Mouse (Mus musculus) hindbrain, embryonic 10.5 days (tissue): ENCODE measurements around the gene Csn1s2a. TPM values are rescaled to one million over a fixed set of nuclear protein-coding genes. Genes with fewer than 3 reads are reported as not detected.
"Not testable (repeated sequence)": the region's sequence is repeated elsewhere in the genome, so short reads cannot be mapped to it uniquely, and the experiment has no call there.

ENCODE experiments used
- DNase-seq: peaks from one replicate; pipeline ENCODE4 v3.0.0-alpha.2; 2017; ENCODE audit warnings: low spot score
- H3K27ac ChIP-seq: fragments of 300-500 bp; sonication (generic); 2 replicates; pipeline ENCODE4 v1.5.1; 2016; ENCODE audit warnings: mild to moderate bottlenecking, moderate library complexity
- H3K27me3 ChIP-seq: fragments of 300-500 bp; sonication (generic); 2 replicates; pipeline ENCODE4 v1.6.1; 2016; ENCODE audit warnings: mild to moderate bottlenecking; ENCODE audit not compliant: poor library complexity, insufficient read depth, severe bottlenecking
- H3K36me3 ChIP-seq: fragments of 300-500 bp; sonication (generic); 2 replicates; pipeline ENCODE4 v1.6.1; 2016; ENCODE audit warnings: mild to moderate bottlenecking, moderate library complexity
- H3K4me1 ChIP-seq: fragments of 300-500 bp; sonication (generic); replicated peaks from 2 replicates; pipeline ENCODE4 v1.6.1; 2016; ENCODE audit warnings: mild to moderate bottlenecking
- H3K4me3 ChIP-seq: fragments of 300-500 bp; sonication (generic); 2 replicates; pipeline ENCODE4 v1.5.1; 2016; ENCODE audit warnings: mild to moderate bottlenecking, moderate library complexity
- H3K9me3 ChIP-seq: fragments of 300-500 bp; sonication (generic); 2 replicates; pipeline ENCODE4 v1.6.1; 2016; ENCODE audit warnings: mild to moderate bottlenecking, moderate library complexity
- WGBS: fragments of 180-500 bp; shearing (Covaris S2); methylation state at CpG from one replicate; pipeline ENCODE4 v1.1.7; 2016; 5-methylcytosine and 5-hydroxymethylcytosine counted together
- polyA plus RNA-seq: library from polyadenylated mRNA; unstranded; fragments of >200 nt; fragmentation: Nextera tagmentation; extraction: Ambion mirVana; gene quantifications from 2 replicates; pipeline ENCODE4 v1.2.1, GENCODE M21; 2016

Csn1s2a gene
- not detected in 2 replicates for polyA plus RNA-seq

GRCm38 (mm10) chr5:87774267-87774666 is at the start of gene Csn1s2a:
Gene Csn1s2a (plus strand): TSS chr5:87774567.
- Histone ChIP-seq H3K4me3 (no peak within 1 kb of the TSS), H3K27me3 (no peaks in the 10 kb centered on the region), H3K9me3 (no peaks in the 10 kb centered on the region), H3K27ac (no peak within 1 kb of the TSS), H3K4me1 (no peaks in the 10 kb centered on the region), H3K36me3 (no peaks in the 10 kb centered on the region)
- no peak for DNase-seq
- WGBS, result 89% methylated on average over 1 of the region's 1 CpGs

- Histone ChIP-seq H3K36me3 (no peaks in the 10 kb centered on the region), H3K4me1 (no peaks in the 10 kb centered on the region), H3K27ac (no peak overlapping the region), H3K9me3 (no peaks in the 10 kb centered on the region), H3K4me3 (no peak overlapping the region), H3K27me3 (no peaks in the 10 kb centered on the region)
- DNase-seq, result no peak
Measured at GRCm38 (mm10) chr5:87734821-87735220, 39.5 kb upstream of the Csn1s2a start.

GRCm38 (mm10) chr5:87753471-87753870 is 20.9 kb upstream of the Csn1s2a start:
- no peaks in the 10 kb centered on the region for H3K4me1 ChIP-seq
- no peak overlapping the region for H3K4me3 ChIP-seq
- 67% methylated on average over 1 of the region's 1 CpGs for WGBS
- no peaks in the 10 kb centered on the region for H3K36me3 ChIP-seq
- no peak for DNase-seq
- no peaks in the 10 kb centered on the region for H3K27me3 ChIP-seq
- no peaks in the 10 kb centered on the region for H3K9me3 ChIP-seq
- no peak overlapping the region for H3K27ac ChIP-seq

- Histone ChIP-seq H3K9me3 (no peaks in the 10 kb centered on the region), H3K36me3 (no peaks in the 10 kb centered on the region), H3K4me3 (no peak overlapping the region), H3K4me1 (no peaks in the 10 kb centered on the region), H3K27me3 (no peaks in the 10 kb centered on the region), H3K27ac (no peak overlapping the region)
- 90% methylated on average over 3 of the region's 3 CpGs for WGBS
- no peak for DNase-seq
Measured at GRCm38 (mm10) chr5:87764546-87764945, 9.8 kb upstream of the Csn1s2a start.

- WGBS, result 31% methylated on average over 2 of the region's 2 CpGs
- not testable (repeated sequence) for H3K4me3 ChIP-seq, H3K36me3 ChIP-seq, H3K4me1 ChIP-seq, H3K27ac ChIP-seq, DNase-seq, H3K27me3 ChIP-seq, H3K9me3 ChIP-seq
Measured at GRCm38 (mm10) chr5:87772151-87772550, 2.2 kb upstream of the Csn1s2a start.

- 62% methylated on average over 4 of the region's 4 CpGs for WGBS
- no peak for DNase-seq
- Histone ChIP-seq H3K27me3 (no peaks in the 10 kb centered on the region), H3K4me1 (no peaks in the 10 kb centered on the region), H3K27ac (no peak overlapping the region), H3K9me3 (no peaks in the 10 kb centered on the region), H3K4me3 (no peak overlapping the region), H3K36me3 (no peaks in the 10 kb centered on the region)
Measured at GRCm38 (mm10) chr5:87782731-87783130, 8.4 kb downstream of the Csn1s2a start.

- Histone ChIP-seq H3K27me3 (no peaks in the 10 kb centered on the region), H3K9me3 (no peaks in the 10 kb centered on the region), H3K4me3 (no peak within 1 kb of the TSS), H3K4me1 (no peaks in the 10 kb centered on the region), H3K36me3 (no peaks in the 10 kb centered on the region), H3K27ac (no peak within 1 kb of the TSS)
- 78% methylated on average over 2 of the region's 2 CpGs for WGBS
- no peak for DNase-seq
Measured at GRCm38 (mm10) chr5:87807782-87808181, 33.4 kb downstream of the Csn1s2a start, which contains the start of gene Csn1s2b. Gene Csn1s2b (plus strand): TSS chr5:87808082.

- no peak overlapping the region for H3K4me3 ChIP-seq
- 73% methylated on average over 2 of the region's 2 CpGs for WGBS
- no peaks in the 10 kb centered on the region for H3K4me1 ChIP-seq
- no peaks in the 10 kb centered on the region for H3K9me3 ChIP-seq
- no peak for DNase-seq
- no peaks in the 10 kb centered on the region for H3K27me3 ChIP-seq
- no peaks in the 10 kb centered on the region for H3K36me3 ChIP-seq
- no peak overlapping the region for H3K27ac ChIP-seq
Measured at GRCm38 (mm10) chr5:87809253-87809652, 34.9 kb downstream of the Csn1s2a start.

- 75% methylated on average over 1 of the region's 1 CpGs for WGBS
- H3K4me1 ChIP-seq, result no peaks in the 10 kb centered on the region
- H3K27me3 ChIP-seq, result no peaks in the 10 kb centered on the region
- no peak within 1 kb of the TSS for H3K27ac ChIP-seq
- H3K36me3 ChIP-seq, result no peaks in the 10 kb centered on the region
- DNase-seq, result no peak
- no peak within 1 kb of the TSS for H3K4me3 ChIP-seq
- H3K9me3 ChIP-seq, result no peaks in the 10 kb centered on the region
Measured at GRCm38 (mm10) chr5:87825386-87825785, 51.0 kb downstream of the Csn1s2a start, which contains the start of gene Prr27. Gene Prr27 (plus strand): TSS chr5:87825686.

Other genes with a start within 250 kb of the Csn1s2a start
- not detected in 2 replicates for gene Sult1b1, start 236.4 kb upstream of the Csn1s2a start, polyA plus RNA-seq
- gene Sult1d1, start 205.5 kb upstream of the Csn1s2a start, polyA plus RNA-seq, result not detected in 2 replicates
- not detected in 2 replicates for gene Sult1e1, start 183.0 kb upstream of the Csn1s2a start, polyA plus RNA-seq
- gene Csn1s1, start 108.4 kb upstream of the Csn1s2a start, polyA plus RNA-seq, result not detected in 2 replicates
- not detected in 2 replicates for gene Csn2, start 74.9 kb upstream of the Csn1s2a start, polyA plus RNA-seq
- not detected in 2 replicates for gene Csn1s2b, start 33.5 kb downstream of the Csn1s2a start, polyA plus RNA-seq
- gene Prr27, start 51.1 kb downstream of the Csn1s2a start, polyA plus RNA-seq, result not detected in 2 replicates
- gene Odam, start 110.5 kb downstream of the Csn1s2a start, polyA plus RNA-seq, result not detected in 2 replicates
- 0.26 and 0.66 TPM in 2 replicates for gene Csn3, start 151.0 kb downstream of the Csn1s2a start, polyA plus RNA-seq
- gene 2310003L06Rik, start 194.9 kb downstream of the Csn1s2a start, polyA plus RNA-seq, result not detected in 2 replicates
- not detected in 2 replicates for gene Gm28434, start 194.9 kb downstream of the Csn1s2a start, polyA plus RNA-seq
- gene Cabs1, start 204.9 kb downstream of the Csn1s2a start, polyA plus RNA-seq, result not detected in 2 replicates
- gene Smr3a, start 228.0 kb downstream of the Csn1s2a start, polyA plus RNA-seq, result not detected in 2 replicates